Mouse (Mus musculus): ENCODE measurements at regions not wholly inside any gene's neighbourhood (a gene's known extent, or its start where the extent isn't known, plus 50 kb on each side); places are given as distances from the start of the nearest gene placed in this dataset.

GRCm38 (mm10) chr9:31999760-32000159 is 86.5 kb upstream of the Barx2 start:
- no peak for TF ChIP-seq CTCF (IDR thresholded peaks at IDR 0.05; ENCODE audit: control insufficient read depth, insufficient read depth, insufficient replicate concordance, low read depth, low read length)
- TF ChIP-seq POLR2A (IDR thresholded peaks at IDR 0.05; ENCODE audit: control insufficient read depth, low read depth, low read length), result no peak
